8 mouse cellular contexts compared by ENCODE assay signal in genomic region chr3:79811632-79812031, GRCm38 (mm10). TPM values are rescaled to one million over a fixed set of nuclear protein-coding genes. Genes with fewer than 3 reads are reported as not detected.
A peak's percentile ranks its signal among the peaks of the same experiment; 100 is the strongest.
DNase-seq lines count a peak whose midpoint lies in the region; ATAC-seq and TF ChIP-seq lines count a peak whose summit lies in the region.

No protein-coding gene starts in this region.

- no peak overlapping the region for H3K27ac ChIP-seq in forebrain, postnatal 0 days (ENCODE audit: low read depth, low read length)
- no peak overlapping the region for H3K27ac ChIP-seq in forebrain, embryonic 10.5 days
- H3K27ac ChIP-seq in spleen, adult 2 months (ENCODE audit: insufficient read depth, low read length): no peak overlapping the region

- no peak for ATAC-seq in forebrain, postnatal 0 days
- no peak for ATAC-seq in monocyte, adult 5-6 weeks (replicated peaks; ENCODE audit: insufficient number of reproducible peaks, low FRiP score, low TSS enrichment, poor library complexity, severe bottlenecking)

- DNase-seq in forebrain, postnatal 0 days: no peak
- no peak for DNase-seq in forebrain, embryonic 10.5 days (ENCODE audit: extremely low spot score, low spot score)
- DNase-seq in spleen, adult 2 months (ENCODE audit: low read depth in 1 of 2, low spot score in 2 of 2): peak in 1 of 2 experiments; percentile 12
- DNase-seq in spleen, adult 12 weeks (ENCODE audit: low spot score): no peak
- peak; percentile 66 for DNase-seq in c-Kit-positive CD71-positive TER-119-negative erythroid progenitor cells, embryonic 14.5 days (ENCODE audit: low read depth)
- peak; percentile 29 for DNase-seq in thymus, postnatal 0 days (ENCODE audit: low spot score)
- DNase-seq in left cerebral cortex, postnatal 10 days (ENCODE audit: extremely low spot score in 1 of 2, low spot score in 2 of 2): no peak

- no peaks in the 10 kb centered on the region for H3K27me3 ChIP-seq in forebrain, postnatal 0 days (ENCODE audit: insufficient read depth, low read length)
- H3K27me3 ChIP-seq in forebrain, embryonic 10.5 days (ENCODE audit: poor library complexity, severe bottlenecking): no peaks in the 10 kb centered on the region
- no peaks in the 10 kb centered on the region for H3K27me3 ChIP-seq in spleen, adult 2 months (ENCODE audit: control insufficient read depth, insufficient read depth, low read length)

- intact Hi-C loops in left cerebral cortex, postnatal 10 days (cut with DNase I): no loop called here

- H3K9me3 ChIP-seq in forebrain, postnatal 0 days (ENCODE audit: low read length): no peaks in the 10 kb centered on the region
- H3K9me3 ChIP-seq in forebrain, embryonic 10.5 days: no peaks in the 10 kb centered on the region

- H3K36me3 ChIP-seq in forebrain, postnatal 0 days (ENCODE audit: insufficient read depth): no peaks in the 10 kb centered on the region
- no peaks in the 10 kb centered on the region for H3K36me3 ChIP-seq in forebrain, embryonic 10.5 days (replicated peaks)
- H3K36me3 ChIP-seq in spleen, adult 2 months (ENCODE audit: control insufficient read depth, insufficient read depth, low read length): no peaks in the 10 kb centered on the region

- WGBS in forebrain, postnatal 0 days: 43% methylated on average over 3 of the region's 3 CpGs
- 53% methylated on average over 3 of the region's 3 CpGs for WGBS in forebrain, embryonic 10.5 days
- WGBS in spleen, adult 2 months: 44% methylated on average over 3 of the region's 3 CpGs

- no peak for TF ChIP-seq POLR2A in spleen, adult 2 months (IDR thresholded peaks at IDR 0.05; ENCODE audit: low read depth, low read length)

- H3K4me2 ChIP-seq in forebrain, postnatal 0 days (ENCODE audit: low read depth): no peak overlapping the region

- peak; percentile 40 for TF ChIP-seq CTCF in forebrain, postnatal 0 days (IDR thresholded peaks at IDR 0.05; ENCODE audit: low read depth)
- TF ChIP-seq CTCF in spleen, adult 2 months (IDR thresholded peaks at IDR 0.05; ENCODE audit: extremely low read depth, insufficient read depth, insufficient read length, insufficient replicate concordance): peak; percentile 3; the same call in 1 of the 2 replicates

- H3K9ac ChIP-seq in forebrain, postnatal 0 days: no peak overlapping the region

- H3K4me1 ChIP-seq in forebrain, postnatal 0 days (ENCODE audit: insufficient read depth): no peaks in the 10 kb centered on the region
- H3K4me1 ChIP-seq in forebrain, embryonic 10.5 days: 0 out of 2 replicates have a peak, but pooled peaks cover 2% of the 10 kb centered on the region
- H3K4me1 ChIP-seq in spleen, adult 2 months (ENCODE audit: control insufficient read depth, insufficient read depth, insufficient read length): no peaks in the 10 kb centered on the region

- H3K4me3 ChIP-seq in forebrain, postnatal 0 days (ENCODE audit: low read depth, low read length): no peak overlapping the region
- H3K4me3 ChIP-seq in forebrain, embryonic 10.5 days: no peak overlapping the region
- no peak overlapping the region for H3K4me3 ChIP-seq in spleen, adult 2 months (ENCODE audit: extremely low read depth, insufficient read depth, insufficient read length)

RNA-seq across cellular contexts. Expression of gene Tmem144, which starts 40.9 kb away (rescaled TPM):
- 1.00 and 1.2 TPM in 2 replicates for total RNA-seq in forebrain, postnatal 0 days (2014; rRNA removed)
- 1.4 and 2.6 TPM in 2 replicates for polyA plus RNA-seq in forebrain, postnatal 0 days (2015; fragmentation: Nextera tagmentation; extraction: Ambion mirVana)
- 3.7 and 4.1 TPM in 2 replicates for polyA plus RNA-seq in forebrain, embryonic 10.5 days (2016; fragmentation: Nextera tagmentation; extraction: Ambion mirVana)
- polyA plus RNA-seq in spleen, adult 2 months (2012; rRNA removed): 0.15 and 0.18 TPM in 2 replicates
- polyA plus RNA-seq in thymus, postnatal 0 days (2015; fragmentation: Nextera tagmentation; extraction: Ambion mirVana): 1.6 TPM in 2 replicates
- 1 to 10 TPM; 5.4 to 8.4 TPM for total RNA-seq in left cerebral cortex, postnatal 10 days (2021)
- 0.29 TPM in 1 of 3 replicates, not detected in the others for total RNA-seq in monocyte, adult 5-6 weeks (2017)

Comparison
In these comparisons a context has a peak if more than half of its experiments do, and no peak if none do; other contexts are left out.
1. DNase-seq: peak in c-Kit-positive CD71-positive TER-119-negative erythroid progenitor cells, embryonic 14.5 days (single experiment) and thymus, postnatal 0 days (single experiment); none in forebrain, postnatal 0 days (single experiment), forebrain, embryonic 10.5 days (single experiment), spleen, adult 12 weeks (single experiment) and left cerebral cortex, postnatal 10 days (0 of 2).